Mouse (Mus musculus): ENCODE data around the gene Rap1gds1.

GRCm38 (mm10) chr3:139116733-139117337 lies 41.8 kb upstream of the Rap1gds1 start:
- no peak for TF ChIP-seq POLR2A (IDR thresholded peaks at IDR 0.05; ENCODE audit: extremely low read depth, insufficient read depth, low read length)
- no peak for TF ChIP-seq CTCF (IDR thresholded peaks at IDR 0.05; ENCODE audit: extremely low read depth, insufficient read depth, low read length)

Measured in cortical plate, adult 2 months (tissue).